8 mouse cellular contexts compared by ENCODE assay signal in genomic region chr11:78188331-78189233, GRCm38 (mm10). TPM values are rescaled to one million over a fixed set of nuclear protein-coding genes. Genes with fewer than 3 reads are reported as not detected.
A peak's percentile ranks its signal among the peaks of the same experiment; 100 is the strongest.
DNase-seq lines count a peak whose midpoint lies in the region; ATAC-seq lines count a peak whose summit lies in the region.

Gene Rab34 (plus strand): TSS chr11:78188430.

- peak within 1 kb of the TSS; percentile 86 for H3K4me2 ChIP-seq in heart, embryonic 12.5 days
- H3K4me2 ChIP-seq in kidney, embryonic 14.5 days (replicated peaks; ENCODE audit: low read depth, low read length) = peak within 1 kb of the TSS; percentile 69
- peak within 1 kb of the TSS; percentile 74 for H3K4me2 ChIP-seq in midbrain, embryonic 16.5 days (ENCODE audit: low read length)

- DNase-seq in thymus, postnatal 0 days (ENCODE audit: low spot score) = no peak
- DNase-seq in thymus, postnatal 36 days = no peak
- DNase-seq in forebrain, embryonic 10.5 days (ENCODE audit: extremely low spot score, low spot score) = peak; percentile 86
- DNase-seq in liver = peak; percentile 75
- peak; percentile 86 for DNase-seq in testis, postnatal 14 days (ENCODE audit: low spot score)

- no peaks in the 10 kb centered on the region for H3K9me3 ChIP-seq in forebrain, embryonic 10.5 days
- no peaks in the 10 kb centered on the region for H3K9me3 ChIP-seq in heart, embryonic 12.5 days (replicated peaks)
- H3K9me3 ChIP-seq in kidney, embryonic 14.5 days (ENCODE audit: control insufficient read depth, low read length) = no peaks in the 10 kb centered on the region
- no peaks in the 10 kb centered on the region for H3K9me3 ChIP-seq in midbrain, embryonic 16.5 days (replicated peaks; ENCODE audit: control insufficient read depth, low read length, poor library complexity, severe bottlenecking)

- H3K4me3 ChIP-seq in forebrain, embryonic 10.5 days = peak within 1 kb of the TSS; percentile 81
- peak within 1 kb of the TSS; percentile 66 for H3K4me3 ChIP-seq in heart, embryonic 12.5 days
- peak within 1 kb of the TSS; percentile 81 for H3K4me3 ChIP-seq in kidney, embryonic 14.5 days (ENCODE audit: low read length)
- H3K4me3 ChIP-seq in midbrain, embryonic 16.5 days (ENCODE audit: low read depth, low read length) = peak within 1 kb of the TSS; percentile 80

- H3K36me3 ChIP-seq in forebrain, embryonic 10.5 days (replicated peaks) = peaks cover 36% of the 10 kb centered on the region
- H3K36me3 ChIP-seq in heart, embryonic 12.5 days = peaks cover 28% of the 10 kb centered on the region
- peaks cover 31% of the 10 kb centered on the region for H3K36me3 ChIP-seq in kidney, embryonic 14.5 days (ENCODE audit: control insufficient read depth, insufficient read depth, low read length)
- peaks cover 18% of the 10 kb centered on the region for H3K36me3 ChIP-seq in midbrain, embryonic 16.5 days (ENCODE audit: control insufficient read depth, insufficient read depth, low read length)

- H3K27ac ChIP-seq in forebrain, embryonic 10.5 days = peak within 1 kb of the TSS; percentile 99
- peak within 1 kb of the TSS; percentile 95 for H3K27ac ChIP-seq in heart, embryonic 12.5 days (ENCODE audit: poor library complexity, severe bottlenecking)
- peak within 1 kb of the TSS; percentile 100 for H3K27ac ChIP-seq in kidney, embryonic 14.5 days (ENCODE audit: low read depth, low read length)
- H3K27ac ChIP-seq in midbrain, embryonic 16.5 days (ENCODE audit: low read length) = peak within 1 kb of the TSS; percentile 93

- peak; percentile 77 for ATAC-seq in heart, embryonic 12.5 days (ENCODE audit: insufficient number of reproducible peaks, low FRiP score)
- peak; percentile 88 for ATAC-seq in kidney, embryonic 14.5 days (ENCODE audit: low FRiP score, low TSS enrichment)
- peak; percentile 76 for ATAC-seq in midbrain, embryonic 16.5 days

- WGBS in forebrain, embryonic 10.5 days = under 1% methylated on average over 80 of the region's 80 CpGs
- 1% methylated on average over 77 of the region's 80 CpGs for WGBS in heart, embryonic 12.5 days
- under 1% methylated on average over 66 of the region's 80 CpGs for WGBS in kidney, embryonic 14.5 days
- under 1% methylated on average over 62 of the region's 80 CpGs for WGBS in midbrain, embryonic 16.5 days

- peaks cover 38% of the 10 kb centered on the region for H3K4me1 ChIP-seq in forebrain, embryonic 10.5 days
- H3K4me1 ChIP-seq in heart, embryonic 12.5 days (replicated peaks) = peaks cover 11% of the 10 kb centered on the region
- H3K4me1 ChIP-seq in kidney, embryonic 14.5 days (ENCODE audit: control insufficient read depth, insufficient read depth, low read length) = peaks cover 12% of the 10 kb centered on the region
- H3K4me1 ChIP-seq in midbrain, embryonic 16.5 days (ENCODE audit: control insufficient read depth, insufficient read depth, low read length) = peaks cover 19% of the 10 kb centered on the region

- peak within 1 kb of the TSS; percentile 90 for H3K9ac ChIP-seq in heart, embryonic 12.5 days
- peak within 1 kb of the TSS; percentile 97 for H3K9ac ChIP-seq in kidney, embryonic 14.5 days (ENCODE audit: low read depth, low read length)
- H3K9ac ChIP-seq in midbrain, embryonic 16.5 days (ENCODE audit: low read depth, low read length) = peak within 1 kb of the TSS; percentile 91

- H3K27me3 ChIP-seq in forebrain, embryonic 10.5 days (ENCODE audit: poor library complexity, severe bottlenecking) = no peaks in the 10 kb centered on the region
- no peaks in the 10 kb centered on the region for H3K27me3 ChIP-seq in heart, embryonic 12.5 days (replicated peaks)
- no peaks in the 10 kb centered on the region for H3K27me3 ChIP-seq in kidney, embryonic 14.5 days (ENCODE audit: control insufficient read depth, insufficient read depth, low read length)
- H3K27me3 ChIP-seq in midbrain, embryonic 16.5 days (ENCODE audit: control insufficient read depth, insufficient read depth, low read depth, low read length) = no peaks in the 10 kb centered on the region

RNA-seq across cellular contexts. Expression of gene Rab34, which starts in this region (rescaled TPM):
- polyA plus RNA-seq in thymus, postnatal 0 days (2015; fragmentation: Nextera tagmentation; extraction: Ambion mirVana) = 26.4 and 29.6 TPM in 2 replicates
- polyA plus RNA-seq in forebrain, embryonic 10.5 days (2016; fragmentation: Nextera tagmentation; extraction: Ambion mirVana) = 70.7 and 73.3 TPM in 2 replicates
- 53.3 and 54.6 TPM in 2 replicates for polyA plus RNA-seq in heart, embryonic 12.5 days (2016; fragmentation: Nextera tagmentation; extraction: Ambion mirVana)
- polyA plus RNA-seq in kidney, embryonic 14.5 days (2014; fragmentation: Nextera tagmentation; extraction: Ambion mirVana) = 128 and 156 TPM in 2 replicates
- 49.9 and 55.7 TPM in 2 replicates for polyA plus RNA-seq in midbrain, embryonic 16.5 days (2015; fragmentation: Nextera tagmentation; extraction: Ambion mirVana)

Comparison
In these comparisons a context has a peak if more than half of its experiments do, and no peak if none do; other contexts are left out.
1. DNase-seq: peak in forebrain, embryonic 10.5 days (single experiment), liver (single experiment) and testis, postnatal 14 days (single experiment); none in thymus, postnatal 0 days (single experiment) and thymus, postnatal 36 days (0 of 2).
2. Peak in every context shown above with its lines, with median percentiles within 50 percentile points of each other: H3K27ac ChIP-seq, H3K4me3 ChIP-seq, ATAC-seq, H3K4me2 ChIP-seq and H3K9ac ChIP-seq.